Mouse (Mus musculus) ovary, adult 18-20 months (tissue): ENCODE results near the gene Sgpp1.
"Not testable (repeated sequence)": the region's sequence is repeated elsewhere in the genome, so short reads cannot be mapped to it uniquely, and the experiment has no call there.

ENCODE experiments used
- DNase-seq: peaks from one replicate; pipeline ENCODE4 v3.0.0; 2022; ENCODE audit warnings: low spot score, mixed read lengths

Sgpp1 gene

GRCm38 (mm10) chr12:75731927-75732443, 3.5 kb downstream of the Sgpp1 start:
- no peak for DNase-seq

- DNase-seq = no peak
Measured at GRCm38 (mm10) chr12:75731508-75731907, 4.0 kb downstream of the Sgpp1 start.

- no peak for DNase-seq
Measured at GRCm38 (mm10) chr12:75730458-75730857, 5.1 kb downstream of the Sgpp1 start.

- DNase-seq = no peak
Measured at GRCm38 (mm10) chr12:75729876-75730275, 5.7 kb downstream of the Sgpp1 start.

GRCm38 (mm10) chr12:75727333-75728125, 8.0 kb downstream of the Sgpp1 start:
- DNase-seq = no peak

- DNase-seq = no peak
Measured at GRCm38 (mm10) chr12:75726349-75726861, 9.1 kb downstream of the Sgpp1 start.

- no peak for DNase-seq
Measured at GRCm38 (mm10) chr12:75724621-75725324, 10.8 kb downstream of the Sgpp1 start.

- no peak for DNase-seq
Measured at GRCm38 (mm10) chr12:75723839-75724463, 11.6 kb downstream of the Sgpp1 start.

- DNase-seq = no peak
Measured at GRCm38 (mm10) chr12:75721941-75722340, 13.6 kb downstream of the Sgpp1 start.

GRCm38 (mm10) chr12:75721006-75721405, 14.5 kb downstream of the Sgpp1 start:
- no peak for DNase-seq

- no peak for DNase-seq
Measured at GRCm38 (mm10) chr12:75713596-75713995, 21.9 kb downstream of the Sgpp1 start.

GRCm38 (mm10) chr12:75712905-75713304, 22.6 kb downstream of the Sgpp1 start:
- not testable (repeated sequence) for DNase-seq

GRCm38 (mm10) chr12:75710596-75711376, 24.7 kb downstream of the Sgpp1 start:
- DNase-seq = no peak

GRCm38 (mm10) chr12:75709506-75709905, 26.0 kb downstream of the Sgpp1 start:
- DNase-seq = no peak

GRCm38 (mm10) chr12:75706670-75707069, 28.9 kb downstream of the Sgpp1 start:
- no peak for DNase-seq

GRCm38 (mm10) chr12:75702739-75703122, 32.8 kb downstream of the Sgpp1 start:
- DNase-seq = no peak

- DNase-seq = no peak
Measured at GRCm38 (mm10) chr12:75702084-75702738, 33.3 kb downstream of the Sgpp1 start.

- DNase-seq = peak; percentile 16
Measured at GRCm38 (mm10) chr12:75701173-75702083, 34.1 kb downstream of the Sgpp1 start.

GRCm38 (mm10) chr12:75698692-75699091, 36.8 kb downstream of the Sgpp1 start:
- no peak for DNase-seq

GRCm38 (mm10) chr12:75695845-75696244, 39.7 kb downstream of the Sgpp1 start:
- DNase-seq = not testable (repeated sequence)
